Mouse (Mus musculus) left cerebral cortex, postnatal 4 days (tissue): ENCODE results near the gene Hgfac. TPM values are rescaled to one million over a fixed set of nuclear protein-coding genes. Genes with fewer than 3 reads are reported as not detected.

ENCODE experiments used
- DNase-seq: peaks from one replicate; pipeline ENCODE4 v3.0.0-alpha.2; 2022
- intact Hi-C: fragments of 180-260 bp; cut with DNase I; formaldehyde crosslinking; loops from one replicate; pipeline ENCODE4 v1.15.1; 2025
- microRNA-seq: library from miRNA; unstranded; fragments of <30 nt; microRNA quantifications from one replicate; pipeline ENCODE4 v1.2.0, GENCODE M21; 2022
- total RNA-seq, 2 experiments: library from RNA; stranded (reverse); gene quantifications; 2 replicates each; pipeline ENCODE4 v1.2.3; 2021

Hgfac gene
- total RNA-seq, 2 experiments from 2014 or later = 0.95 to 1.7 TPM

DNA sequence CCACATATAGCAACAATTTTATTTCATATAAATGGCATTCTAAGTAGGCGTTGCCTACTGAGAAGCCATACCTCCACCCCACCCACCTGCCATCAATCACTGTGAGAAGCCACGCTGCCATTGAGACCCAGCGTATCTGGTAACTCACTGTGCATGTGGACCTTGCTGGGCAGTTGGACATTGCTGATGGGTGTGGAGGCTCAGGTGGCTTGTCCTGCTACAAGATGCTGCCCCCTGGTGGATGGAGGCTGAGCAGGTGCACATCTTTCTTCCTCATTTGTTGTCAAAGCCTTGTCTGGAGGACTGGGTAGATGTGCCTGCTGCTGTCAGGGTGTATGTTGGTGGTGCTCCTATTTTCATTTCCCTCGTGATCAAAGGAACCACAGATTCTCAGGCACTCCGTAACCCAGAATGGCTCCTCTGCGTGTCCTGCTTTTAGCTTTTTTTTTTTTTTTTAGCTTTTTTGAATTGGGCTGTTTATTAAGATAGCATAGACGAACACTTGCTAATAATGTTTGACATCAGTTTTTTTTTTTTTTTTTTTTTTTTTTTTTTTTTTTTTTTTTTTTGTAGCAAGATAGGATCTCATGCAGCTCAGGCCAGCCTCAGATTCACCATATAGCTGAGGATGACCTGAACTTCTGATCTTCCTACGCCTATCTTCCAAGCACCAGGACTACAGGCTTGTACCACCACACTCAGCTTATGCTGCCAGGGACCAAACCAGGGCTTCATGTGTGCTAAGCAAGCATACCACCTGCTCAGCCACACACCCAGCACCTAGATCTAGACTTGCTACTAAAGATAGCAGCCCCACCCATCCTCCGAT, 47.7 kb downstream of the Hgfac start:
- peak; percentile 75 for DNase-seq
- intact Hi-C loops = no loop called here

DNA sequence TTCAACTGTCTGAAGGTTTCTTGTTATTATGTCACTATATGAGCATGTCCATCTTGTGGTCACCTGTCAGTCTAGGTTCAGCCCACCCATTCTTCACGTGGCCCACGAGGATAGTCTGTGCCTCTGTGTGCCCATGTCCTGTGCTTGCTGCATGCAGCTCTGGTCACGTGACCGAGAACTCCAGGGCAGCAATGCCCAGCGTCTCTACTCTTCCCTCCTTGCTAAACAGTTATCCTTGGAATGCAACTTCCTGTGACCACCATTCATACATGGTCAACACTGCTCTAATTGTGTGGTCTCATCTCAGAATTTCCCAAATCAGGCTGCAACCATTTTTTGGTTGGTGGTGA, 48.3 kb downstream of the Hgfac start:
- no peak for DNase-seq
- intact Hi-C loops = no loop called here

- intact Hi-C loops = no loop called here
- no peak for DNase-seq
Observed at GRCm38 (mm10) chr5:35091636-35092035, 50.3 kb downstream of the Hgfac start.

Small RNA genes within 50 kb of the gene (microRNA-seq; reads per million reads assigned to microRNA genes)
- gene Mir3097 = 24.7 reads per million, percentile 38 among the genes with 10 or more reads in this experiment

Other genes starting within 250 kb of the Hgfac start
- gene Msantd1, start 133.5 kb upstream of the Hgfac start, total RNA-seq = 10 to 100 TPM; 19.8 to 21.1 TPM
- gene Rgs12, start 92.1 kb upstream of the Hgfac start, total RNA-seq = 10 to 100 TPM; 62.9 TPM
- gene Dok7, start 15.3 kb downstream of the Hgfac start, total RNA-seq = 10 to 100 TPM in 1 of 2 experiments, 1 to 10 TPM in 1; 9.4 to 10.3 TPM
- gene Lrpap1, start 64.3 kb downstream of the Hgfac start, total RNA-seq = 10 to 100 TPM; 73.4 to 83.3 TPM
- 1 to 10 TPM; 6.4 to 7.8 TPM for gene Adra2c, start 236.8 kb downstream of the Hgfac start, total RNA-seq